ENCODE assay signal across 24 mouse cellular contexts in genomic region chr4:45411181-45411790, GRCm38 (mm10).
"Had no signal": no experiment of that assay in that cellular context is flagged by ENCODE, and none has a peak within 500 bp of the region (broad histone marks: within the 10 kb centered on the region; RNA-seq: fewer than 3 reads in every experiment).

No protein-coding gene starts in this region.

- H3K9ac ChIP-seq: heart, embryonic 12.5 days; hindbrain, embryonic 13.5 days; hindbrain, embryonic 15.5 days; kidney, embryonic 15.5 days; limb, embryonic 13.5 days; limb, embryonic 15.5 days; liver, embryonic 12.5 days had no signal

- H3K4me3 ChIP-seq: gastrocnemius, adult 2 months; heart, embryonic 10.5 days; heart, embryonic 12.5 days; hindbrain, embryonic 13.5 days; hindbrain, embryonic 15.5 days; kidney, embryonic 15.5 days; limb, embryonic 13.5 days; limb, embryonic 15.5 days; liver, embryonic 12.5 days had no signal

- H3K27me3 ChIP-seq: heart, embryonic 12.5 days; hindbrain, embryonic 15.5 days; kidney, embryonic 15.5 days; limb, embryonic 13.5 days; limb, embryonic 15.5 days had no signal

- ATAC-seq: hindbrain, postnatal 0 days; intestine, embryonic 16.5 days; liver, embryonic 12.5 days had no signal

- H3K4me2 ChIP-seq: heart, embryonic 12.5 days; hindbrain, embryonic 13.5 days; hindbrain, embryonic 15.5 days; kidney, embryonic 15.5 days; limb, embryonic 13.5 days; limb, embryonic 15.5 days; liver, embryonic 12.5 days had no signal

- H3K27ac ChIP-seq: gastrocnemius, adult 2 months; hindbrain, embryonic 13.5 days; hindbrain, embryonic 15.5 days; hindbrain, postnatal 0 days; kidney, embryonic 15.5 days; kidney, postnatal 0 days; limb, embryonic 13.5 days; limb, embryonic 15.5 days; liver, embryonic 12.5 days had no signal

- H3K9me3 ChIP-seq: heart, embryonic 10.5 days; heart, embryonic 12.5 days; hindbrain, embryonic 13.5 days; hindbrain, embryonic 15.5 days; kidney, embryonic 15.5 days; limb, embryonic 13.5 days; limb, embryonic 15.5 days; liver, embryonic 12.5 days had no signal

- DNase-seq: gastrocnemius, adult 2 months; gastrocnemius, postnatal 10 days; gastrocnemius, postnatal 25 days; heart, adult 18-20 months; heart, postnatal 10 days; kidney, adult 11 months; kidney, adult 2 months; kidney, adult 9 months; kidney, postnatal 14 days; kidney, postnatal 36 days; layer of hippocampus, adult 9-11 months; layer of hippocampus, postnatal 36 days; left cerebral cortex, postnatal 4 days had no signal

- H3K36me3 ChIP-seq: heart, embryonic 10.5 days; heart, embryonic 12.5 days; hindbrain, embryonic 13.5 days; hindbrain, embryonic 15.5 days; kidney, embryonic 15.5 days; limb, embryonic 13.5 days; limb, embryonic 15.5 days had no signal
